Mouse (Mus musculus) brain, embryonic 14.5 days (tissue): ENCODE measurements at regions not wholly inside any gene's neighbourhood (a gene's known extent, or its start where the extent isn't known, plus 50 kb on each side); places are given as distances from the start of the nearest gene placed in this dataset.

ENCODE experiments used
- CTCF ChIP-seq: fragments of 200-500 bp; IDR thresholded peaks from 2 replicates; pipeline ENCODE4 v1.5.1; 2012; ENCODE audit warnings: inconsistent platforms, mild to moderate bottlenecking, moderate library complexity, borderline replicate concordance; ENCODE audit not compliant: insufficient read depth, insufficient read length; ENCODE audit errors: extremely low read depth
- POLR2A ChIP-seq: fragments of 200-500 bp; IDR thresholded peaks from 2 replicates; pipeline ENCODE4 v1.6.1; 2012; ENCODE audit warnings: mild to moderate bottlenecking, inconsistent platforms, borderline replicate concordance; ENCODE audit not compliant: poor library complexity, insufficient read depth, insufficient read length, severe bottlenecking; ENCODE audit errors: extremely low read depth

DNA sequence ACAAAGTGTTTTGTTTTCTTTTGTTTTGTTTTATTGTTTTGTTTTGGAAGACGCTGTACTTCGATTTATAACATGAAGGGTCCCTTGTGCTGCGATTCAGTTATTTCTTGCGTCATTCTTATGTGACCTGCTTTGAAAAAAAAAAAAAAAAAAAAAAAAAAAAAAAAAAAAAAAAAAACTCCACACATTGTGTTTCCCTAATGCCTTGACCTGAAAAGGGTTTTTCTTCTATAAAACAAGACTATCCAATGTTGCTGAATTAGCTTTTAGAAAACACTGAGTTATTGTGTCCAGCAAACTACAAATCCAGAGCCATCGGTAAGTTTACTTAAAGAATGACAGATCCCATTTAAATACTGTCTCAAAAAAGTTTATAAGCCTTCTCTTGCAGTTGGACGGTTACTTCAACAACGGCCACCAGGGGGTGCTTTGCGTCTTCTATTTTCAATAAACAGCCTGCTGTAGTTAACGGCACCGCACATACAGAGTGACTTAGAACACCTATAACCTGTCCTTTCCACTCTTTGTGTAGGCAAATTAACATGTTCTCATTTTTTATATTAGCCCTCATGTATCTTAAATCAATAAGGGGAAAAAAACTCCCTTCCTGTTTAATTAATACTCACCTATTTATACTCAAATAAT is 103.9 kb upstream of the Cxadr start:
- TF ChIP-seq POLR2A = no peak
- peak; percentile 75; the same call in 1 of the 2 replicates for TF ChIP-seq CTCF
